Mouse (Mus musculus): ENCODE measurements around the gene Vmn1r132. TPM values are rescaled to one million over a fixed set of nuclear protein-coding genes. Genes with fewer than 3 reads are reported as not detected.

The Vmn1r132 gene
- not detected for polyA plus RNA-seq (2017; shearing (Covaris generic))

GRCm38 (mm10) chr7:21613792-21614191, at the start of gene Vmn1r132:
Gene Vmn1r132 (plus strand): TSS chr7:21614092.

Other genes with a start within 250 kb of the Vmn1r132 start
- gene Gm6882, start 181.3 kb upstream of the Vmn1r132 start, polyA plus RNA-seq (2017; shearing (Covaris generic)), result not detected
- gene Vmn1r130, start 102.3 kb upstream of the Vmn1r132 start, polyA plus RNA-seq (2017; shearing (Covaris generic)), result not detected
- not detected for gene Vmn1r131, start 68.0 kb upstream of the Vmn1r132 start, polyA plus RNA-seq (2017; shearing (Covaris generic))
- not detected for gene Gm4175, start 147.4 kb downstream of the Vmn1r132 start, polyA plus RNA-seq (2017; shearing (Covaris generic))
- not detected for gene Gm4177, start 182.6 kb downstream of the Vmn1r132 start, polyA plus RNA-seq (2017; shearing (Covaris generic))
- gene Vmn1r135, start 218.3 kb downstream of the Vmn1r132 start, polyA plus RNA-seq (2017; shearing (Covaris generic)), result not detected
- not detected for gene Gm5725, start 230.2 kb downstream of the Vmn1r132 start, polyA plus RNA-seq (2017; shearing (Covaris generic))

Data from effector memory CD4-positive, alpha-beta T cell, adult 5 months (primary cell).